Mouse (Mus musculus): Measurements from ENCODE around the gene Hyal1.

DNA sequence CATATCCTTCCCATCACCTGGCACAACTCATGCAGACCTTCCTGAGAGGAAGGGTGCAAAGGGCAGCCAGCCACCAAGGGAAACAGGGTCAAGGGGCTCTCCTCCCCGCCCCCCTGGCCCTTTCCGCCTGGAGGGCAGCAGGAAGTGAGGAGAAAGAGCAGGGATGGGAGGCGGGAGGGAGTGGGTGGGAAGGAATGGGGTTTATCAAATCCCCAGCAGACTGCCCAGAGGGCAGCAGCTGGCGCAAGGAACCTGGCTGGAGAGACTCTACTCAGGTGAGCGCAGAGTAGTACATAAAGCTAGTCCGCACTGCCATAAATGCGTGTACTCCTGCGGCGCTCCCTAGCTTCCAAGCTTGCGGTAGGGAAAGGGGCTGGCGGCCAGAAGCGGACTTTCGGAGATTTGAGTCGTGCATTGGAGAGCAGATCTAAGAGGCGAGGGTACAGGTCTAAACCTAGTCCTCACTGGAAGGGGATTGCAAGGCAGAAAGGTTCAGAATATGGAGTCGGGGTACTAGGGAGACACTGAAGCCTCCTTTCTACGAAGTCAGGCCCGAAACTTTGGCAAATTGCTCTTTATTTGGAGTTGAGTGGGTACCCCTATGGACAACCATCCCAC, 8.9 kb upstream of the Hyal1 start, which contains the start of gene Hyal2:
- TF ChIP-seq CTCF (IDR thresholded peaks at IDR 0.05; ENCODE audit: borderline replicate concordance, insufficient read depth, low read length) (no peak), POLR2A (IDR thresholded peaks at IDR 0.05; ENCODE audit: low read depth, low read length) (no peak)

Data from embryonic fibroblast, embryonic 13.5 days (primary cell).